Mouse (Mus musculus) gastrocnemius, postnatal 10 days (tissue): ENCODE measurements around the gene Atoh7. TPM values are rescaled to one million over a fixed set of nuclear protein-coding genes. Genes with fewer than 3 reads are reported as not detected.

ENCODE experiments used
- DNase-seq: peaks from one replicate; pipeline ENCODE4 v3.0.0; 2021; ENCODE audit warnings: mixed read lengths
- total RNA-seq, 2 experiments: library from RNA; stranded (reverse); gene quantifications; 2 replicates each; pipeline ENCODE4 v1.2.3; 2021

The Atoh7 gene
- total RNA-seq, 2 experiments from 2014 or later = 0.14 to 0.32 TPM

- peak; percentile 55 for DNase-seq
Measured at GRCm38 (mm10) chr10:63099941-63100562, 601 bp downstream of the Atoh7 start.

DNA sequence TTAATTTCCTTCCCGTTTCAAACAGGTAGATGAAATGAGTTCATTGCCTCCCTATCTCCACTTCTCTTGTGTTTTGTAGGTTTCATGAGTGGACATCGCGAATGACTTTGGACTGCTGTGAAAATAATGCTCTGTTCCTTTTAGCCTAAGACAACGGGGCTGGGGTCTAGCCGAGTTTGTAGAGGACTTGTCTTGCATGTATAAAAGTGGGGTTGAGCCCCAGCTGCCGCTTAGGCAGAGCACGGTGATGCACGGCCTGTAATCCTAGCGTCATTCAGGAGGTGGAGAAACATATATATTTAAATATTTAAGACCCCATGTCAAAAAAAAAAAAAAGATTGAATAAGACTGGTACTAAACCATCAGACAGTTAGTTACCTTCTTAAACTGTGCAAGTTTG, 1.2 kb downstream of the Atoh7 start:
- no peak for DNase-seq

GRCm38 (mm10) chr10:63113027-63113604, 13.7 kb downstream of the Atoh7 start:
- DNase-seq = no peak

GRCm38 (mm10) chr10:63113716-63114360, 14.4 kb downstream of the Atoh7 start:
- no peak for DNase-seq

- no peak for DNase-seq
Measured at GRCm38 (mm10) chr10:63115881-63116280, 16.4 kb downstream of the Atoh7 start.

GRCm38 (mm10) chr10:63116376-63116775, 16.9 kb downstream of the Atoh7 start:
- no peak for DNase-seq

GRCm38 (mm10) chr10:63117583-63117982, 18.1 kb downstream of the Atoh7 start:
- DNase-seq = no peak

DNA sequence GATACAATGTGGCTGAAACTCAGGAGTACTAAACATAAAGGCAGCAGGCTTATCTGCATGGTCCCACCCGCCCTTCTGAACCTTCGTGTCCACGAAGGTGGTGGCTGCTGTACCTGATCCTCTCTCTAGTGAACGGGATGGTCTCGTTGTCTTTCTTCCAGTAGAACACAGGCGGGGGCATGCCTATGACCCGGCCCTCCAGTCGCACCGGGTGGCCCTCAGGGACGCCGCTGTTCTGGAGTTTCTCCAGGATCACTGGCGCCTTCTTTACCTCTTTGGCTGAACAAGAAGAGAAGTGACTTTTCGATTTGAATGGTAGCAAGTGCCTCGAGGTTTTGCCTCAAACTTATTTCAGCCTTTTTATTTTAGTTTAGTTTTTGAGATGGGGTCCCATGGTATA, 20.5 kb downstream of the Atoh7 start:
- DNase-seq = no peak

DNA sequence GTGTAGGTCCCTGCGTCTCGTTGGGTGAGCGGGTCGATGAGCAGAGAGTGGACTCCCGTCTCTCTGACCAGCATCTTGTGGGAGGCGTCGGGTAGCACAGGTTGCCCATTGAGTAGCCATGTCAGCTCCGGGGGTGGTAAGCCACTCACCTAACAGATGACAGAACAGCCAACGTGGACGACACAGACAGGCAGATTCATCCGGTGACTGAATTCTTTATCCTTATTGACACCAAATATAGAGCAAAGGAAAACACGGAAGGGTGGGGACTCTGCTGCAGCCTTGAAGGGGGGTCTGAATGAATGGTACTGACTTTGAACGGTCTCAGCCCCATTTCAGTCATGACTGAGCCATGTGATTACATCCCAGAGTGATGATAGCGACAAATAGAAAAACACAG, 22.5 kb downstream of the Atoh7 start:
- no peak for DNase-seq

DNA sequence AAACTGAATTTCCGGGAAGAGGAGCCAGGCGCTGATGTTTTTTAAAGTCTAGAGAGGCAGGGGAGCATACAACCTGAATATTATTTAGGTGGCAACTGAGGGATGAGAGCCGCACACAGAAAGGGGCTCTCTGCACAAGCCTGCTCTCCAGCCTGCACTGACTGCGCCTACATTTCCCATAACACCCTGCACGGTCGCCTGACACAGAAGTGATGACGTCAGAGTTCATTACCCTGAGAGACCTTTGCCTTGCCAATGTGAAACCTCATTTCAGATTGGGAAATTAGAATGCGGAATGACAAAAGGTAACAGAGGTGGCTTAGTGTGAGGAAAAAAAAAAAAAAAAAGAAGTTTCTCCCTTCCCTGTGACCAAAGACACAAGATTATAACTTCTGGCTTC, 23.1 kb downstream of the Atoh7 start:
- DNase-seq = no peak

DNA sequence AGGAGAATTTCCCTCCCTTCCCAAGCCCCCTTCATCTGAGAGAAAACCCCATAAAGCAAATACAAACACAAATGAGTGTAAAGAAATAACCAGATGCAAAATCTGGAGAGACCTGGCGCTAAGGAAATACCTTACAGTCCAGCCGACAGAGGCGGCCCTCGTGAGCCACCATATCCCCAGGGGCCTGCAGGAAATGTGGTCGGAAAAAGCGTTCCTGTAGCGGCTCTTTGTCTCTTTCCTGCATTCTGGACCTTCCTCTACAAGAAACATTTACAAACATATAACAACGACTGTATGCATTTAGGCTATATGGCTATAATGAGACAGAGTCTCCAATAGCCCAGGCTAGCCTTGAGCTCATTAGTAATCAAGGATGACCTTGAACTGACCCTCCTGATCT, 23.7 kb downstream of the Atoh7 start:
- no peak for DNase-seq

- no peak for DNase-seq
Measured at GRCm38 (mm10) chr10:63124016-63124415, 24.6 kb downstream of the Atoh7 start.

DNA sequence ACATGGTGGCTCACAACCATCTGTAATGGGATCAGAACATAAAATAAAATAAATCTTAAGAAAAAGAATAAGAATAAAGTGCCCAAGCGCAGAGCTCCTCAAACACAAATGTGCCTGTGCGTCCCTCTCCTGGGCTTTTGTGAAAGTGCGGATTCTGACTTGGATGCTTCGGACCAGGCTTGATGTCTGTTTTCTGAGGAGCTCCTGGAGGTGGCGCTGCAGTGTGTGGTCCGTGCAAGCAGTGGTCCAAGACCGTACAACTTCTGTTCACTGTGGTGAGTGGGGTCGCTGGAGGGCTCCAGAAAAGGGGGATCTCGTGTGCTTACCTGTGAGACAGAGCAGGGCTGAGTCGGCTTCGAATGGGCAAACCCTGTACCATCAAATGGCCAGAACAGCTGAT, 25.9 kb downstream of the Atoh7 start:
- no peak for DNase-seq

DNA sequence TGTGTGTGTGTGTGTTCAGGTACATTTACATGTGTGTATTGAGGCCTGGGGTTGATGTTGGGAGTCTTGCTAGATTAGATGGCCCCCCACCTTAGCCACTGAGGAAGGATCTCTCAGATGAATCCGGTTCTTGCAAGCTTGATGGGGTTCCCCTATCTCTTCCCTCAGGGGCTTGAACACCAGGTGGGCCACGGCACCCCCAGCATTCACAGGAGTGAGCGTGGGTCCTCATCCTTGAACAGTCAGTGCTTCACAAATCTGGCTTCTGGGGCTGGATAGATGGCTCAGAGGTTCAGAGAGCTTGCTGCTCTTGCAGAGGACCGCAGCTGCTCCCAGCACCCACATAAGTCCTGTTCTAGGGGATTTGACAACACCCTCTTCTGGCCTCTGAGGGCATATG, 26.7 kb downstream of the Atoh7 start:
- DNase-seq = no peak

DNA sequence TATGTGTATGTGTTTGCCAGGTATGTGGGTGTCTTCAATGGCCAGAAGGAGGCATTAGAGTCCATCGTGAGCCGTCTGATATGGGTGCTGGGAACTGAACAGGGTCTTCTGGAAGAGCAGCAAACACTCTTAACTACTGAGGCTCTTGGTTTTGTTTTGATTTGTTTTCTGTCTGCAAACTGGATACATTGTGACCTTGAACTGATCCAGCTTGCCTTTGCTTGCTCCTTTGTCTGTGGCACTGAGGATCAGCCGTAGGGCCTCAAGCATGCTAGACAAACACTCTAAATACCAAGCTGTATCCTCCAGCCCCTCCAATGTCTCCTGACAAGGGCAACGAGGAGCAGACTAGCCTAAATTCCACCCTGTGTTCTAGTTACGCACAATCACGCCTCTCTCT, 27.7 kb downstream of the Atoh7 start:
- DNase-seq = no peak

GRCm38 (mm10) chr10:63128256-63128655, 28.8 kb downstream of the Atoh7 start:
- no peak for DNase-seq

DNA sequence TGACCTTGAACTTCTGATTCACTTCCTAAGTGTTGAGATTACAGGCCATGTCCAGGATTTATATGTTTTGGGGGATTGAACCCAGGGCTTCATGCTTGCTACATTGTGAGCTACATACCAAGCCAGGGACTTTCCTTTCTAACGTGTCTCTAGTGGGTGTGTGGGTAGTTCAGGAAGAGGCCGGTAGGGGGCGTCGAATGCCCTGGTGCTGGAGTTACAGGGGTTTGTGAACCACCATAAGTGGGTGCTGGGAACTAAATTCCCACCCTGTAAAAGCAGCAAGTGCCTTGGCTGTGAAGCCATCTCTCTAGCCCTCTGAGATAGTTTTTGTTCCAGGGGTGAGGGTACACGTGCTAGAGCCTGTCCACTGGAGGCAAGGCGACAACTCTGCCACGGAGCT, 31.0 kb downstream of the Atoh7 start:
- no peak for DNase-seq

DNA sequence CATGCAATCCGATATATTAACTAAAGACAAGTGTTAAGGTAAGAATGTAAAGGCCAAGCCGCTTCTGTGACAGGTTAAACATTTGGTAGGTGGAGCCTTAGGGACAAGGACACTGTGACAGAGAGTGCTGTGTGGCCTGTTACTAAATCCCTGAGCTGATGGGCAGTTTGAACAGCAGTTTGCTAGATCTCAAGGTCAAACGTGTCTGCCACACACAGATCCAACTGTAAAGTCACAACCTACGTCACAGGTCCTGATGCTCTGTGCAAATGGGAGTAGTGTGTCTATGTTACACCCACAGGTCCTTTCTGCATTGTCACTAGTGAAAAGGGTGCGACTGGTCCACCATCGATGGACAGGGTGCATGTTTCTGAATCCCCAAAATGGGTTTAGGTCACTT, 32.9 kb downstream of the Atoh7 start:
- DNase-seq = no peak

GRCm38 (mm10) chr10:63133326-63133725, 33.9 kb downstream of the Atoh7 start:
- no peak for DNase-seq

- DNase-seq = no peak
Measured at GRCm38 (mm10) chr10:63135680-63136079, 36.2 kb downstream of the Atoh7 start.

GRCm38 (mm10) chr10:63136436-63136835, 37.0 kb downstream of the Atoh7 start:
- no peak for DNase-seq

DNA sequence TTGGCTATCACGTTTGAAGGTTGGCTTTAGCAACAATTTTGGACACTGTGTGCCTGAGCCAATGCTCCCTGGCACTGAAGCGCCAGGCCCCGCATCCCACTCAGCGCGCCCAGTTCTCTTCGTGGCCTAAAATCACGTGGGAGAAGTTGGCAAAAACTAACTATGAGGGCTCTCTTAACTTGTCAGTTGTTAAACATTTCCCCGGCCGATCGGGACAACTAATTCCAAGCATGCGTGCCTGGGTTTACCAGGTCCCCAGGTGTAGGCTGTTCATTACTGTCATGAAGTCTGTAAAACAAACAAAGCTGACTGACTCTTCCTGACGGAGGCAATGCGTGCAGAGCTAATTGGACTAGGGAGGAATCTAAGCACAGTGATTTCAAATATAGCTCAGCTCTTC, 43.2 kb downstream of the Atoh7 start:
- no peak for DNase-seq
